Mouse (Mus musculus): ENCODE measurements around the gene Hspa1l.

- TF ChIP-seq CTCF (IDR thresholded peaks at IDR 0.05; ENCODE audit: control insufficient read depth, insufficient read depth, low read length), result no peak
- no peak for TF ChIP-seq POLR2A (IDR thresholded peaks at IDR 0.05; ENCODE audit: borderline replicate concordance, control insufficient read depth, low read depth, low read length)
Measured at GRCm38 (mm10) chr17:34946486-34947140, 25.9 kb upstream of the Hspa1l start.
